Mouse (Mus musculus) heart, embryonic 10.5 days (tissue): ENCODE measurements around the gene Mvp. TPM values are rescaled to one million over a fixed set of nuclear protein-coding genes. Genes with fewer than 3 reads are reported as not detected.

Experiments used
- DNase-seq: peaks from one replicate; pipeline ENCODE4 v3.0.0-alpha.2; 2017; ENCODE audit warnings: low spot score
- H3K27ac ChIP-seq: fragments of 300-500 bp; sonication (generic); 2 replicates; pipeline ENCODE4 v1.5.1; 2016; ENCODE audit warnings: mild to moderate bottlenecking
- H3K27me3 ChIP-seq: fragments of 300-500 bp; sonication (generic); 2 replicates; pipeline ENCODE4 v1.6.1; 2016; ENCODE audit warnings: mild to moderate bottlenecking; ENCODE audit not compliant: poor library complexity, insufficient read depth, severe bottlenecking
- H3K36me3 ChIP-seq: fragments of 300-500 bp; sonication (generic); 2 replicates; pipeline ENCODE4 v1.6.1; 2016; ENCODE audit warnings: mild to moderate bottlenecking, moderate library complexity
- H3K4me1 ChIP-seq: fragments of 300-500 bp; sonication (generic); 2 replicates; pipeline ENCODE4 v1.6.1; 2016; ENCODE audit warnings: mild to moderate bottlenecking
- H3K4me3 ChIP-seq: fragments of 300-500 bp; sonication (generic); 2 replicates; pipeline ENCODE4 v1.5.1; 2016; ENCODE audit warnings: mild to moderate bottlenecking, moderate library complexity
- H3K9me3 ChIP-seq: fragments of 300-500 bp; sonication (generic); 2 replicates; pipeline ENCODE4 v1.6.1; 2016; ENCODE audit warnings: mild to moderate bottlenecking, moderate library complexity
- WGBS: fragments of 180-500 bp; shearing (Covaris S2); methylation state at CpG from one replicate; pipeline ENCODE4 v1.1.7; 2016; 5-methylcytosine and 5-hydroxymethylcytosine counted together
- polyA plus RNA-seq: library from polyadenylated mRNA; unstranded; fragments of >200 nt; fragmentation: Nextera tagmentation; extraction: Ambion mirVana; gene quantifications from 2 replicates; pipeline ENCODE4 v1.2.1, GENCODE M21; 2016

Gene Mvp
- polyA plus RNA-seq, 1 experiment from 2014 or later = 8.4 TPM

DNA sequence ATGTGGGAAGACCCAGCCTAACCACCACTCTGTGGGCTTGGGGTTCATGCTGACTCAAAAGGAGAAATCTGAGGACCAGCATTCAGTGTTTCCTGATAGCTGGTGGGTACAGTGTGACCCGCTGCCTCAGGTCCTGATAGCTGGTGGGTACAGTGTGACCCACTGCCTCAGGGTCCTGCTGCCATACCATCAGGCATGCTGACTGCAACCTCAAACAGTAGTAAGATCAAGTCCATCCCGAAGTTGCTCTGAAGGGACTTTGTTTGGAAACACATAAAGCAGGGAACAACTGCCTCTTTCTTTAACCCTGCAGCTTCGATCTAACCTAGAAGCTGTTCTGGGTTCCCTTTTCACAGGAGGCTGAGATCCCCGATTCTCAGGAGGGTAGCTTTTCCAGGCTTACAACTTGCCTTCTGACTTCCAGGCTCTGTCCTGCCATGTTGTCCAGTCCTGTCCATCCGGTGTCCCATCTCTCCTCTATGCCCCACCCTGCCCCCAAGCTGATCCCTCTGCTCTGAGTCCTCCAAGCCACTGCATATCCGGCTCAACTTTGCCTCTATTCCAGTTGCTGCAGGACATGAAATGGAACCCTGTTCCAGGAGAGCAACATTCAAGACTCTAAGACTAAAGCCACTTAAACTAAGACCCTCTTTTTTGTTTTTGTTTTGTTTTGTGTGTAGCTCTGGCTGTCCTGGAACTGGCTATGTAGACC, 7.0 kb downstream of the Mvp start:
- no peak overlapping the region for H3K4me3 ChIP-seq
- H3K27me3 ChIP-seq = no peaks in the 10 kb centered on the region
- H3K27ac ChIP-seq = no peak overlapping the region
- WGBS = 83% methylated on average over 6 of the region's 6 CpGs
- no peak for DNase-seq
- H3K36me3 ChIP-seq = peaks cover 3% of the 10 kb centered on the region
- no peaks in the 10 kb centered on the region for H3K9me3 ChIP-seq
- peaks cover 20% of the 10 kb centered on the region for H3K4me1 ChIP-seq

GRCm38 (mm10) chr7:127004122-127004875, 10.1 kb downstream of the Mvp start:
- DNase-seq = no peak
- Histone ChIP-seq H3K4me3 (no peak overlapping the region), H3K36me3 (0 out of 2 replicates have a peak, but pooled peaks cover 3% of the 10 kb centered on the region), H3K9me3 (no peaks in the 10 kb centered on the region), H3K27me3 (no peaks in the 10 kb centered on the region), H3K27ac (no peak overlapping the region), H3K4me1 (peaks cover 18% of the 10 kb centered on the region)
- 79% methylated on average over 4 of the region's 4 CpGs for WGBS

DNA sequence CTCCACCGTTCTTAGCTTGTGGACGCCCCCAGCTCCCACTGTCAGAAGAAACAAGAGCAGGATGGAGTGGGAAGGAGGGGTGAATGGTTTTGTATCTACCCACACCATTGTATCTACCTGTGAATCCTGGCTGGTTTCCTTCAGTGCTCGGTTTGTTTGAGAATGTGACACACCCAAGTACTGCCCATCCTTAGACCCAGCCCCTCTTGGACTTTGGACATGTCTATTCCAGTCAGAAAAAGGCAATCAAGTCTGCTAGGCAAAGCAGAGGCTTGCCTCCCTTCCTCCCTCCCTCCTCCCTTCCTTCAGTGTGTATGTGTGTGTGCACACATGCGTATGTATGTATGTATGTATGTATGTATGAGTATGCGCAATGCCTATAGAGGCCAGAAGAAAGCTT, 10.8 kb downstream of the Mvp start:
- peaks cover 12% of the 10 kb centered on the region for H3K4me1 ChIP-seq
- 0 out of 2 replicates have a peak, but pooled peaks cover 3% of the 10 kb centered on the region for H3K36me3 ChIP-seq
- no peaks in the 10 kb centered on the region for H3K9me3 ChIP-seq
- 86% methylated on average over 5 of the region's 5 CpGs for WGBS
- no peak overlapping the region for H3K4me3 ChIP-seq
- no peaks in the 10 kb centered on the region for H3K27me3 ChIP-seq
- DNase-seq = no peak
- no peak overlapping the region for H3K27ac ChIP-seq

GRCm38 (mm10) chr7:126999568-126999967, 14.9 kb downstream of the Mvp start:
- Histone ChIP-seq H3K27ac (no peak overlapping the region), H3K4me3 (no peak overlapping the region), H3K36me3 (peaks cover 10% of the 10 kb centered on the region; the same call in 1 of the 2 replicates), H3K9me3 (no peaks in the 10 kb centered on the region), H3K27me3 (no peaks in the 10 kb centered on the region), H3K4me1 (no peaks in the 10 kb centered on the region)
- no peak for DNase-seq
- WGBS = 68% methylated on average over 10 of the region's 10 CpGs

GRCm38 (mm10) chr7:126996449-126996848, 18.0 kb downstream of the Mvp start:
- no peak overlapping the region for H3K27ac ChIP-seq
- peaks cover 9% of the 10 kb centered on the region; the same call in 1 of the 2 replicates for H3K36me3 ChIP-seq
- no peaks in the 10 kb centered on the region for H3K4me1 ChIP-seq
- no peaks in the 10 kb centered on the region for H3K9me3 ChIP-seq
- no peaks in the 10 kb centered on the region for H3K27me3 ChIP-seq
- WGBS = 79% methylated on average over 4 of the region's 4 CpGs
- no peak overlapping the region for H3K4me3 ChIP-seq
- no peak for DNase-seq

DNA sequence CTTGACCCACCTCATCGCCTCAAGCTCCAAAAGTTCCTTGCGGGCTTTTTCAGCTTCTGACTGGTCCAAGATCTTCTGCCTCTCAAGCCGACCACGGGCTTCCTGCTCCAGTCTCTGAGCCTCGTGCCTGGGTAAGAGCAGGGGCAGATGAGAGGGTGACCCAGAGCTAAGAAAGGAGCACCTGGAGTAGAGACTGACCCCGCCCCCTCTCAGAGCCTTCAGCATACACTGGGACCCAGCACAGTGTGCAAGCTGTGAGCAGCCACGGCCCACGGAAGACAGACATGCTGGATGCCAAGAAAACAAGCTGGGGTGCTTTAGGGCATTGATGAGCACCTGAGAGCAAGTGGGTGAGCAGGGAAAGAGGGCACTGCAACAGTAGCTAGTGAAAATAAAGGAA, 25.6 kb downstream of the Mvp start:
- no peak overlapping the region for H3K27ac ChIP-seq
- H3K4me3 ChIP-seq = no peak overlapping the region
- 0 out of 2 replicates have a peak, but pooled peaks cover 12% of the 10 kb centered on the region for H3K4me1 ChIP-seq
- H3K9me3 ChIP-seq = no peaks in the 10 kb centered on the region
- peaks cover 6% of the 10 kb centered on the region; the same call in 1 of the 2 replicates for H3K36me3 ChIP-seq
- no peak for DNase-seq
- 66% methylated on average over 8 of the region's 8 CpGs for WGBS
- peaks cover 19% of the 10 kb centered on the region; the same call in 1 of the 2 replicates for H3K27me3 ChIP-seq

- DNase-seq = no peak
- WGBS = 37% methylated on average over 9 of the region's 9 CpGs
Observed at GRCm38 (mm10) chr7:126986319-126986718, 28.1 kb downstream of the Mvp start.

GRCm38 (mm10) chr7:126984667-126985444, 29.6 kb downstream of the Mvp start:
- Histone ChIP-seq H3K4me3 (no peak overlapping the region), H3K4me1 (0 out of 2 replicates have a peak, but pooled peaks cover 12% of the 10 kb centered on the region), H3K27ac (0 out of 2 replicates have a peak overlapping the region, but pooled peaks have one; percentile 3), H3K27me3 (peaks cover 19% of the 10 kb centered on the region; the same call in 1 of the 2 replicates), H3K36me3 (peaks cover 20% of the 10 kb centered on the region), H3K9me3 (no peaks in the 10 kb centered on the region)
- WGBS = 41% methylated on average over 10 of the region's 10 CpGs
- no peak for DNase-seq

More at GRCm38 (mm10) chr7:126986319-126986718, 28.1 kb downstream of the Mvp start:
- no peak overlapping the region for H3K4me3 ChIP-seq
- H3K27me3 ChIP-seq = peaks cover 19% of the 10 kb centered on the region; the same call in 1 of the 2 replicates
- H3K36me3 ChIP-seq = peaks cover 6% of the 10 kb centered on the region; the same call in 1 of the 2 replicates
- H3K9me3 ChIP-seq = no peaks in the 10 kb centered on the region
- no peak overlapping the region for H3K27ac ChIP-seq
- 0 out of 2 replicates have a peak, but pooled peaks cover 12% of the 10 kb centered on the region for H3K4me1 ChIP-seq

DNA sequence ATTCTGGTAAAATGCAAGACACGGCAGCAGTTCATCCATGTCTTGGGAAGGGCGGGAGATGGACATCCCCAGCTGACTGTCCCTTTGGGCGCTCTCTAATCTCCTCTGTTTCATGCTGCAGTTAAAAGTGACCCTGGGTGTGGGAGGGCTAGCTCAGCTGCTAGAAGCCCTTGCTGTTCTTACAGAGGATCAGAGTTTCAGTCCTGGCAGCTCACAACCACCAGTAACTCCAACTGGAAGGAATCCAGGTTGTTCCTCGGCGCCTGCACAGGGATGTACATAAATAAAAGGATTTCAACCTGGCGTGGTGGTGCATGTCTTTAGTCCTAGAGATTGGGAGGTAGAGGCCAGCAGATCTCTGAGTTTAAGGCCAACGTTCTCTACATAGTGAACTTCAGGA, 31.3 kb downstream of the Mvp start:
- H3K4me3 ChIP-seq = no peak overlapping the region
- 73% methylated on average over 7 of the region's 7 CpGs for WGBS
- no peak for DNase-seq
- 0 out of 2 replicates have a peak, but pooled peaks cover 15% of the 10 kb centered on the region for H3K4me1 ChIP-seq
- H3K9me3 ChIP-seq = no peaks in the 10 kb centered on the region
- H3K36me3 ChIP-seq = peaks cover 31% of the 10 kb centered on the region
- peaks cover 6% of the 10 kb centered on the region; the same call in 1 of the 2 replicates for H3K27me3 ChIP-seq
- H3K27ac ChIP-seq = no peak overlapping the region

GRCm38 (mm10) chr7:126982054-126982453, 32.4 kb downstream of the Mvp start:
- no peak for DNase-seq
- H3K27me3 ChIP-seq = peaks cover under 1% of the 10 kb centered on the region; the same call in 1 of the 2 replicates
- 71% methylated on average over 4 of the region's 4 CpGs for WGBS
- H3K9me3 ChIP-seq = no peaks in the 10 kb centered on the region
- peaks cover 18% of the 10 kb centered on the region for H3K4me1 ChIP-seq
- no peak overlapping the region for H3K4me3 ChIP-seq
- peaks cover 36% of the 10 kb centered on the region for H3K36me3 ChIP-seq
- no peak overlapping the region for H3K27ac ChIP-seq

DNA sequence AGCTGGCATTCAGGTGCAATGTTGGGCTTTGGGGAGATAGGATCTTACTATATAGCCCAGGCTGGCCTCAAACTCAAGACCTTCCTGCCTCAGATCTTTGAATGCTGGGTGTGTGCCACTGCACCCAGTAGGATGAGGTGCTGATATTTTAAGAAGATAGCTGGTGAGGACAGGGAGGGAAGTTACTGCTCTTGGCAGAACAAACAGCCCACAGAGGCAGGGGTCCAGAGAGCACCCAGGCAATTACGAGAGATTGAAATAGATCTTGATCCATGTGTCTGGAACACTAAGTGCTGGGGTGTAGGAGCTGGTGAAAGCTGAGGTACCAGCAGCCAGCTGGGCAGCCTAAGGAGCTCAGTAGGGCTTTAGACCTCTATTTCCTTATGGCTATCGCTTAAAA, 32.8 kb downstream of the Mvp start:
- Histone ChIP-seq H3K4me3 (no peak overlapping the region), H3K4me1 (peaks cover 21% of the 10 kb centered on the region), H3K36me3 (peaks cover 36% of the 10 kb centered on the region), H3K9me3 (no peaks in the 10 kb centered on the region), H3K27me3 (no peaks in the 10 kb centered on the region), H3K27ac (no peak overlapping the region)
- DNase-seq = no peak
- 77% methylated on average over 2 of the region's 2 CpGs for WGBS

GRCm38 (mm10) chr7:126978841-126979240, 35.6 kb downstream of the Mvp start:
- Histone ChIP-seq H3K27ac (no peak overlapping the region), H3K27me3 (no peaks in the 10 kb centered on the region), H3K4me1 (peaks cover 16% of the 10 kb centered on the region), H3K4me3 (no peak overlapping the region), H3K36me3 (peaks cover 36% of the 10 kb centered on the region), H3K9me3 (no peaks in the 10 kb centered on the region)
- 89% methylated on average over 6 of the region's 6 CpGs for WGBS
- no peak for DNase-seq
